Mouse (Mus musculus) B cell, adult 62 days (primary cell): ENCODE results near the gene Gapdh. TPM values are rescaled to one million over a fixed set of nuclear protein-coding genes. Genes with fewer than 3 reads are reported as not detected.

Experiments used
- total RNA-seq: library from RNA; stranded (reverse); gene quantifications from 4 replicates; pipeline ENCODE4 v1.2.4, GENCODE M21; 2023

Gapdh gene
- 392 to 444 TPM (median 437 TPM) in 4 replicates for total RNA-seq

GRCm38 (mm10) chr6:125166051-125166751 is at the start of gene Gapdh:
TSS of gene Gapdh (minus strand) at chr6:125166467.

GRCm38 (mm10) chr6:125215148-125215954 is 49.1 kb upstream of the Gapdh start, which contains the start of gene Vamp1:
TSS of gene Vamp1 (plus strand) at chr6:125215551.

GRCm38 (mm10) chr6:125191332-125192015 is 25.2 kb upstream of the Gapdh start, which contains the start of the genes Ncapd2 and Mrpl51:
TSS of gene Ncapd2 (minus strand) at chr6:125191701.
TSS of gene Mrpl51 (plus strand) at chr6:125191801.

GRCm38 (mm10) chr6:125145001-125145400 is 21.3 kb downstream of the Gapdh start, which contains the start of gene Iffo1:
TSS of gene Iffo1 (plus strand) at chr6:125145241.

GRCm38 (mm10) chr6:125131302-125132156 is 34.7 kb downstream of the Gapdh start, which contains the start of gene Nop2:
TSS of gene Nop2 (plus strand) at chr6:125131909.

Other genes starting within 250 kb of the Gapdh start
- gene Ptms, start 246.4 kb downstream of the Gapdh start, total RNA-seq: 43.8 to 58.5 TPM (median 52.8 TPM) in 4 replicates
- 93.4 to 104 TPM (median 97.7 TPM) in 4 replicates for gene Mlf2, start 235.1 kb downstream of the Gapdh start, total RNA-seq
- 42.7 to 58.0 TPM (median 49.0 TPM) in 4 replicates for gene Cops7a, start 200.9 kb downstream of the Gapdh start, total RNA-seq
- gene Pianp, start 169.8 kb downstream of the Gapdh start, total RNA-seq: 1.0 to 4.5 TPM in 2 of 4 replicates, not detected in the others
- 94.5 to 101 TPM (median 96.3 TPM) in 4 replicates for gene Zfp384, start 157.3 kb downstream of the Gapdh start, total RNA-seq
- gene Ing4, start 126.7 kb downstream of the Gapdh start, total RNA-seq: 77.2 to 90.6 TPM (median 81.6 TPM) in 4 replicates
- gene Acrbp, start 116.8 kb downstream of the Gapdh start, total RNA-seq: 11.0 to 13.7 TPM (median 11.4 TPM) in 4 replicates
- 13.3 to 16.6 TPM (median 16.0 TPM) in 4 replicates for gene Lpar5, start 98.5 kb downstream of the Gapdh start, total RNA-seq
- 351 to 392 TPM (median 375 TPM) in 4 replicates for gene Chd4, start 70.5 kb downstream of the Gapdh start, total RNA-seq
- 34.6 to 42.1 TPM (median 38.3 TPM) in 4 replicates for gene Nop2, start 34.6 kb downstream of the Gapdh start, total RNA-seq
- gene Iffo1, start 21.2 kb downstream of the Gapdh start, total RNA-seq: 42.9 to 47.2 TPM (median 44.7 TPM) in 4 replicates
- 38.6 to 46.4 TPM (median 44.2 TPM) in 4 replicates for gene Ncapd2, start 25.2 kb upstream of the Gapdh start, total RNA-seq
- gene Mrpl51, start 25.3 kb upstream of the Gapdh start, total RNA-seq: 31.0 to 37.3 TPM (median 34.3 TPM) in 4 replicates
- 52.5 to 69.2 TPM (median 57.3 TPM) in 4 replicates for gene Vamp1, start 49.1 kb upstream of the Gapdh start, total RNA-seq
- gene Tapbpl, start 65.4 kb upstream of the Gapdh start, total RNA-seq: 24.7 to 26.0 TPM (median 25.6 TPM) in 4 replicates
- 0.63 to 3.4 TPM (median 2.1 TPM) in 4 replicates for gene Cd27, start 70.5 kb upstream of the Gapdh start, total RNA-seq
- gene Tuba3a, start 119.6 kb upstream of the Gapdh start, total RNA-seq: not detected in 4 replicates
- gene Ltbr, start 147.4 kb upstream of the Gapdh start, total RNA-seq: 0.54 to 1.5 TPM (median 1.0 TPM) in 3 of 4 replicates, not detected in the other
- not detected in 4 replicates for gene Scnn1a, start 154.2 kb upstream of the Gapdh start, total RNA-seq
- 1.1 to 2.5 TPM (median 1.4 TPM) in 4 replicates for gene Tnfrsf1a, start 182.9 kb upstream of the Gapdh start, total RNA-seq
- gene Plekhg6, start 214.3 kb upstream of the Gapdh start, total RNA-seq: not detected in 4 replicates